Mouse (Mus musculus) CH12.LX (cell line): ENCODE results near the gene Tmem199. TPM values are rescaled to one million over a fixed set of nuclear protein-coding genes. Genes with fewer than 3 reads are reported as not detected.

ENCODE experiments used
- DNase-seq: peaks from one replicate; pipeline ENCODE4 v3.0.0-alpha.2; 2013; ENCODE audit errors: extremely low read depth
- H3K27ac ChIP-seq: 2 replicates; pipeline ENCODE4 v1.5.1; 2012; ENCODE audit warnings: low read depth, mild to moderate bottlenecking, control low read depth, moderate library complexity; ENCODE audit not compliant: insufficient read depth
- H3K27me3 ChIP-seq: replicated peaks from 2 replicates; pipeline ENCODE3; 2012; ENCODE audit warnings: inconsistent platforms
- H3K36me3 ChIP-seq, 2 experiments: replicated peaks in 1 of 2; 2 replicates each; pipeline versions ENCODE3 to v1.6.1; 2012; ENCODE audit warnings: inconsistent platforms in 1 of 2, low read length in 1 of 2, mild to moderate bottlenecking in 1 of 2, mixed read lengths in 1 of 2, moderate library complexity in 1 of 2; ENCODE audit not compliant: control insufficient read depth in 1 of 2, insufficient read depth in 1 of 2
- H3K4me1 ChIP-seq, 2 experiments: 2 replicates each; pipeline ENCODE4 v1.6.1; 2012; ENCODE audit warnings: inconsistent platforms in 1 of 2, moderate library complexity in 1 of 2; ENCODE audit not compliant: insufficient read depth in 2 of 2, control insufficient read depth in 1 of 2
- H3K4me2 ChIP-seq: 2 replicates; pipeline ENCODE4 v1.6.1; 2012; ENCODE audit warnings: low read depth, mild to moderate bottlenecking, control low read depth; ENCODE audit not compliant: poor library complexity, insufficient read depth, severe bottlenecking
- H3K4me3 ChIP-seq, 3 experiments: fragments of 150-350 bp in 1 of 3; sonication (generic) in 1 of 3; replicated peaks in 1 of 3; 2 replicates each; pipeline versions ENCODE3 to v1.5.1; 2011 to 2012; ENCODE audit warnings: low read depth in 2 of 3, low read length in 2 of 3, mild to moderate bottlenecking in 2 of 3, moderate library complexity in 2 of 3, control low read depth in 1 of 3, improper control_type of control experiment in 1 of 3, inconsistent platforms in 1 of 3, mixed read lengths in 1 of 3; ENCODE audit not compliant: poor library complexity in 1 of 3
- H3K79me2 ChIP-seq: replicated peaks from 2 replicates; pipeline ENCODE4 v1.6.1; 2012; ENCODE audit warnings: mild to moderate bottlenecking, moderate library complexity; ENCODE audit not compliant: control insufficient read depth, poor library complexity, insufficient read depth, severe bottlenecking; ENCODE audit errors: extremely low read depth
- H3K9ac ChIP-seq: 2 replicates; pipeline ENCODE4 v1.6.1; 2012; ENCODE audit warnings: low read depth, mild to moderate bottlenecking, control low read depth, moderate library complexity; ENCODE audit not compliant: insufficient read depth
- H3K9me3 ChIP-seq: replicated peaks from 2 replicates; pipeline ENCODE3; 2012; ENCODE audit warnings: low read length, inconsistent platforms, mixed read lengths
- BHLHE40 ChIP-seq: IDR thresholded peaks from 2 replicates; pipeline ENCODE4 v1.6.1; 2011; ENCODE audit warnings: mild to moderate bottlenecking, low read depth, low read length, improper control_type of control experiment
- CHD1 ChIP-seq: IDR thresholded peaks from 2 replicates; pipeline ENCODE4 v1.6.1; 2012; ENCODE audit warnings: low read depth, low read length, improper control_type of control experiment, inconsistent platforms
- CHD2 ChIP-seq: IDR thresholded peaks from 2 replicates; pipeline ENCODE4 v1.6.1; 2011; ENCODE audit warnings: low read length, improper control_type of control experiment
- ELF1 ChIP-seq: IDR thresholded peaks from 2 replicates; pipeline ENCODE4 v1.6.1; 2014; ENCODE audit warnings: low read depth, mild to moderate bottlenecking, inconsistent platforms, low read length, improper control_type of control experiment
- EP300 ChIP-seq: IDR thresholded peaks from 2 replicates; pipeline ENCODE4 v1.6.1; 2011; ENCODE audit warnings: low read length, improper control_type of control experiment
- GABPA ChIP-seq: IDR thresholded peaks from 2 replicates; pipeline ENCODE4 v1.6.1; 2012; ENCODE audit warnings: low read depth, low read length, improper control_type of control experiment, inconsistent platforms; ENCODE audit not compliant: insufficient replicate concordance
- IRF4 ChIP-seq: IDR thresholded peaks from 2 replicates; pipeline ENCODE4 v1.6.1; 2014; ENCODE audit warnings: low read depth, mild to moderate bottlenecking, inconsistent platforms, low read length, improper control_type of control experiment
- KAT2A ChIP-seq: IDR thresholded peaks from 2 replicates; pipeline ENCODE4 v1.6.1; 2012; ENCODE audit warnings: low read length, improper control_type of control experiment, inconsistent platforms; ENCODE audit not compliant: insufficient replicate concordance
- MAFK ChIP-seq: IDR thresholded peaks from 2 replicates; pipeline ENCODE4 v1.6.1; 2011; ENCODE audit warnings: low read length, improper control_type of control experiment; ENCODE audit not compliant: insufficient replicate concordance
- MAX ChIP-seq: IDR thresholded peaks from 2 replicates; pipeline ENCODE4 v1.6.1; 2011; ENCODE audit warnings: low read length, improper control_type of control experiment
- MAZ ChIP-seq: IDR thresholded peaks from 2 replicates; pipeline ENCODE4 v1.6.1; 2012; ENCODE audit warnings: low read depth, mild to moderate bottlenecking, inconsistent platforms, low read length, improper control_type of control experiment, moderate library complexity
- MXI1 ChIP-seq: IDR thresholded peaks from 2 replicates; pipeline ENCODE4 v1.6.1; 2011; ENCODE audit warnings: mild to moderate bottlenecking, low read depth, low read length, improper control_type of control experiment
- NELFE ChIP-seq: IDR thresholded peaks from 2 replicates; pipeline ENCODE4 v1.6.1; 2011; ENCODE audit warnings: low read depth, low read length, improper control_type of control experiment
- PAX5 ChIP-seq: IDR thresholded peaks from 2 replicates; pipeline ENCODE4 v1.6.1; 2012; ENCODE audit warnings: low read length, inconsistent platforms, mixed read lengths
- POLR2AphosphoS2 ChIP-seq: IDR thresholded peaks from 2 replicates; pipeline ENCODE4 v1.6.1; 2011; ENCODE audit warnings: low read depth, low read length, improper control_type of control experiment
- RAD21 ChIP-seq: IDR thresholded peaks from 2 replicates; pipeline ENCODE4 v1.6.1; 2011; ENCODE audit warnings: low read depth, mild to moderate bottlenecking, low read length, improper control_type of control experiment, moderate library complexity
- TBP ChIP-seq: conservative IDR thresholded peaks from 2 replicates; pipeline ENCODE4 v1.6.1; 2011; ENCODE audit warnings: low read depth, low read length, improper control_type of control experiment
- USF2 ChIP-seq: conservative IDR thresholded peaks from 2 replicates; pipeline ENCODE4 v1.6.1; 2011; ENCODE audit warnings: low read depth, low read length, improper control_type of control experiment
- ZMIZ1 ChIP-seq: IDR thresholded peaks from 2 replicates; pipeline ENCODE4 v1.6.1; 2012; ENCODE audit warnings: low read depth, mild to moderate bottlenecking, inconsistent platforms, low read length, improper control_type of control experiment
- dilution Hi-C: fragments of 300-500 bp; cut with MboI; formaldehyde crosslinking; loops from 2 replicates; pipeline ENCODE4 v1.14.3; 2020; ENCODE audit warnings: low sequenced_read_pairs; ENCODE audit not compliant: extremely low pct_unique_long_range_greater_than_20kb, extremely low pct_ligation_motif_present
- in situ Hi-C: fragments of 300-500 bp; cut with MboI; formaldehyde crosslinking; loops from 3 replicates; pipeline ENCODE4 v1.14.3; 2019; ENCODE audit warnings: low sequenced_read_pairs, low pct_ligation_motif_present, low pct_unique_long_range_greater_than_20kb, mixed read lengths
- polyA plus RNA-seq: library from polyadenylated mRNA; unstranded; fragments of >175 nt; gene quantifications from 2 replicates; pipeline ENCODE4 v1.2.1, GENCODE M21; 2012; ENCODE audit warnings: low read depth; ENCODE audit not compliant: insufficient read length
- total RNA-seq, 2 experiments: library from RNA; depleted of rRNA; stranded (reverse); fragments of 300-350 nt in 1 of 2; fragments of >200 nt in 1 of 2; gene quantifications; 2 replicates each; pipeline ENCODE4 v1.2.3; 2012 to 2014

Tmem199 gene
- total and polyA plus RNA-seq, 3 experiments: 67.3 to 109 (median 80.4) TPM

- peaks cover 8% of the 10 kb centered on the region for H3K9me3 ChIP-seq
- no peak overlapping the region for H3K4me3 ChIP-seq
- no peak overlapping the region for H3K9ac ChIP-seq
- H3K36me3 ChIP-seq: no peaks in the 10 kb centered on the region
- H3K27ac ChIP-seq: no peak overlapping the region
- in situ Hi-C loops: no loop called here
- peaks cover 2 to 8% of the 10 kb centered on the region in 2 experiments; a peak in 3 of 4 replicates for H3K4me1 ChIP-seq
- DNase-seq: no peak
- H3K27me3 ChIP-seq: peaks cover 19% of the 10 kb centered on the region
- dilution Hi-C loops: no loop called here
- H3K4me2 ChIP-seq: no peak overlapping the region
- TF ChIP-seq RAD21: no peak
- TF ChIP-seq POLR2AphosphoS2: no peak
- no peak for TF ChIP-seq ZMIZ1
- TF ChIP-seq IRF4: no peak
- no peak for TF ChIP-seq NELFE
- TF ChIP-seq MXI1: no peak
- no peak for TF ChIP-seq MAZ
- TF ChIP-seq USF2: no peak
- no peak for TF ChIP-seq MAFK
- no peak for TF ChIP-seq KAT2A
- TF ChIP-seq TBP: no peak
- no peak for TF ChIP-seq BHLHE40
- no peak for TF ChIP-seq EP300
- TF ChIP-seq PAX5: no peak
- TF ChIP-seq CHD2: no peak
- TF ChIP-seq CHD1: no peak
- TF ChIP-seq MAX: no peak
- no peak for TF ChIP-seq GABPA
- no peak for TF ChIP-seq ELF1
- H3K79me2 ChIP-seq: no peaks in the 10 kb centered on the region
Measured at GRCm38 (mm10) chr11:78458740-78459139, 53.2 kb downstream of the Tmem199 start.

Other genes starting within 250 kb of the Tmem199 start
- gene BC030499, start 221.3 kb downstream of the Tmem199 start, total RNA-seq (2012; rRNA removed): 1.1 and 1.3 TPM in 2 replicates
- 0.70 and 0.81 TPM in 2 replicates for gene BC030499, start 221.3 kb downstream of the Tmem199 start, total RNA-seq (2014; rRNA removed)
- gene BC030499, start 221.3 kb downstream of the Tmem199 start, polyA plus RNA-seq: 1.3 and 1.4 TPM in 2 replicates
- gene Spag5, start 210.6 kb downstream of the Tmem199 start, total RNA-seq (2012; rRNA removed): 57.0 and 57.2 TPM in 2 replicates
- gene Spag5, start 210.6 kb downstream of the Tmem199 start, total RNA-seq (2014; rRNA removed): 47.7 and 50.4 TPM in 2 replicates
- gene Spag5, start 210.6 kb downstream of the Tmem199 start, polyA plus RNA-seq: 81.8 and 92.3 TPM in 2 replicates
- 23.6 and 90.2 TPM in 2 replicates for gene Aldoc, start 189.2 kb downstream of the Tmem199 start, total RNA-seq (2012; rRNA removed)
- 96.5 and 119 TPM in 2 replicates for gene Aldoc, start 189.2 kb downstream of the Tmem199 start, total RNA-seq (2014; rRNA removed)
- gene Aldoc, start 189.2 kb downstream of the Tmem199 start, polyA plus RNA-seq: 20.4 and 25.0 TPM in 2 replicates
- 51.2 and 53.1 TPM in 2 replicates for gene Pigs, start 183.8 kb downstream of the Tmem199 start, total RNA-seq (2012; rRNA removed)
- 25.7 and 26.3 TPM in 2 replicates for gene Pigs, start 183.8 kb downstream of the Tmem199 start, total RNA-seq (2014; rRNA removed)
- gene Pigs, start 183.8 kb downstream of the Tmem199 start, polyA plus RNA-seq: 51.8 and 65.4 TPM in 2 replicates
- gene Unc119, start 168.7 kb downstream of the Tmem199 start, total RNA-seq (2012; rRNA removed): 80.5 and 81.6 TPM in 2 replicates
- 197 and 227 TPM in 2 replicates for gene Unc119, start 168.7 kb downstream of the Tmem199 start, total RNA-seq (2014; rRNA removed)
- gene Unc119, start 168.7 kb downstream of the Tmem199 start, polyA plus RNA-seq: 146 and 173 TPM in 2 replicates
- not detected in 2 replicates for gene Foxn1, start 125.6 kb downstream of the Tmem199 start, total RNA-seq (2012; rRNA removed)
- gene Foxn1, start 125.6 kb downstream of the Tmem199 start, total RNA-seq (2014; rRNA removed): not detected in 2 replicates
- gene Foxn1, start 125.6 kb downstream of the Tmem199 start, polyA plus RNA-seq: not detected in 2 replicates
- not detected in 2 replicates for gene Slc13a2, start 90.0 kb downstream of the Tmem199 start, total RNA-seq (2012; rRNA removed)
- not detected in 2 replicates for gene Slc13a2, start 90.0 kb downstream of the Tmem199 start, total RNA-seq (2014; rRNA removed)
- gene Slc13a2, start 90.0 kb downstream of the Tmem199 start, polyA plus RNA-seq: not detected in 2 replicates
- 6.1 and 6.8 TPM in 2 replicates for gene Slc46a1, start 46.5 kb downstream of the Tmem199 start, total RNA-seq (2012; rRNA removed)
- gene Slc46a1, start 46.5 kb downstream of the Tmem199 start, total RNA-seq (2014; rRNA removed): 4.2 and 4.4 TPM in 2 replicates
- gene Slc46a1, start 46.5 kb downstream of the Tmem199 start, polyA plus RNA-seq: 5.4 and 6.0 TPM in 2 replicates
- 0.55 and 0.84 TPM in 2 replicates for gene Sarm1, start 14.4 kb downstream of the Tmem199 start, total RNA-seq (2012; rRNA removed)
- gene Sarm1, start 14.4 kb downstream of the Tmem199 start, total RNA-seq (2014; rRNA removed): 0.31 and 0.50 TPM in 2 replicates
- 0.94 and 1.1 TPM in 2 replicates for gene Sarm1, start 14.4 kb downstream of the Tmem199 start, polyA plus RNA-seq
- gene Vtn, start 13.1 kb downstream of the Tmem199 start, total RNA-seq (2012; rRNA removed): not detected in 2 replicates
- not detected in 2 replicates for gene Vtn, start 13.1 kb downstream of the Tmem199 start, total RNA-seq (2014; rRNA removed)
- not detected in 2 replicates for gene Vtn, start 13.1 kb downstream of the Tmem199 start, polyA plus RNA-seq
- not detected in 2 replicates for gene Sebox, start 8.7 kb downstream of the Tmem199 start, total RNA-seq (2012; rRNA removed)
- gene Sebox, start 8.7 kb downstream of the Tmem199 start, total RNA-seq (2014; rRNA removed): not detected in 2 replicates
- not detected in 2 replicates for gene Sebox, start 8.7 kb downstream of the Tmem199 start, polyA plus RNA-seq
- 103 and 119 TPM in 2 replicates for gene Poldip2, start within 50 bp of the Tmem199 start, total RNA-seq (2012; rRNA removed)
- 93.5 and 102 TPM in 2 replicates for gene Poldip2, start within 50 bp of the Tmem199 start, total RNA-seq (2014; rRNA removed)
- 144 and 151 TPM in 2 replicates for gene Poldip2, start within 50 bp of the Tmem199 start, polyA plus RNA-seq
- 24.6 and 26.7 TPM in 2 replicates for gene Tnfaip1, start 24.2 kb upstream of the Tmem199 start, total RNA-seq (2012; rRNA removed)
- 19.5 TPM in 2 replicates for gene Tnfaip1, start 24.2 kb upstream of the Tmem199 start, total RNA-seq (2014; rRNA removed)
- gene Tnfaip1, start 24.2 kb upstream of the Tmem199 start, polyA plus RNA-seq: 44.9 and 46.0 TPM in 2 replicates
- 124 and 134 TPM in 2 replicates for gene Ift20, start 24.2 kb upstream of the Tmem199 start, total RNA-seq (2012; rRNA removed)
- 151 and 181 TPM in 2 replicates for gene Ift20, start 24.2 kb upstream of the Tmem199 start, total RNA-seq (2014; rRNA removed)
- gene Ift20, start 24.2 kb upstream of the Tmem199 start, polyA plus RNA-seq: 136 and 142 TPM in 2 replicates
- gene Tmem97, start 38.6 kb upstream of the Tmem199 start, total RNA-seq (2012; rRNA removed): 213 and 282 TPM in 2 replicates
- gene Tmem97, start 38.6 kb upstream of the Tmem199 start, total RNA-seq (2014; rRNA removed): 315 and 347 TPM in 2 replicates
- gene Tmem97, start 38.6 kb upstream of the Tmem199 start, polyA plus RNA-seq: 243 and 268 TPM in 2 replicates
- gene Nlk, start 185.2 kb upstream of the Tmem199 start, total RNA-seq (2012; rRNA removed): 14.8 and 17.1 TPM in 2 replicates
- 22.4 and 22.9 TPM in 2 replicates for gene Nlk, start 185.2 kb upstream of the Tmem199 start, total RNA-seq (2014; rRNA removed)
- 15.6 and 20.4 TPM in 2 replicates for gene Nlk, start 185.2 kb upstream of the Tmem199 start, polyA plus RNA-seq
- gene Ccnq, start 239.6 kb upstream of the Tmem199 start, total RNA-seq (2012; rRNA removed): 55.2 and 55.5 TPM in 2 replicates
- 56.9 and 63.5 TPM in 2 replicates for gene Ccnq, start 239.6 kb upstream of the Tmem199 start, total RNA-seq (2014; rRNA removed)
- 37.7 and 47.7 TPM in 2 replicates for gene Ccnq, start 239.6 kb upstream of the Tmem199 start, polyA plus RNA-seq